8 mouse cellular contexts compared by ENCODE assay signal in genomic region chr5:140647031-140647760, GRCm38 (mm10). TPM values are rescaled to one million over a fixed set of nuclear protein-coding genes. Genes with fewer than 3 reads are reported as not detected.
DNase-seq lines count a peak whose midpoint lies in the region; ATAC-seq and TF ChIP-seq lines count a peak whose summit lies in the region.

No protein-coding gene starts in this region.

- 0 out of 2 replicates have a peak overlapping the region, but pooled peaks have one; percentile 10 for H3K9ac ChIP-seq in liver, adult 2 months (ENCODE audit: low read depth, low read length)
- H3K9ac ChIP-seq in forebrain, embryonic 11.5 days (ENCODE audit: low read length): peak overlapping the region; percentile 100
- H3K9ac ChIP-seq in limb, embryonic 14.5 days (ENCODE audit: low read depth, low read length, severe bottlenecking): peak overlapping the region; percentile 98
- H3K9ac ChIP-seq in stomach, postnatal 0 days (ENCODE audit: low read length): peak overlapping the region; percentile 94

- no peak for TF ChIP-seq POLR2A in liver, adult 2 months (IDR thresholded peaks at IDR 0.05; ENCODE audit: extremely low read depth, insufficient read depth, low read length)
- no peak for TF ChIP-seq POLR2A in limb, embryonic 14.5 days (IDR thresholded peaks at IDR 0.05; ENCODE audit: borderline replicate concordance, extremely low read depth, insufficient read depth, insufficient read length)

- no peaks in the 10 kb centered on the region for H3K27me3 ChIP-seq in liver, adult 2 months (ENCODE audit: control insufficient read depth, insufficient read depth, low read length)
- H3K27me3 ChIP-seq in forebrain, embryonic 11.5 days (ENCODE audit: control insufficient read depth, insufficient read depth, low read length): no peaks in the 10 kb centered on the region
- no peaks in the 10 kb centered on the region for H3K27me3 ChIP-seq in limb, embryonic 14.5 days (ENCODE audit: control insufficient read depth, insufficient read depth, low read length)
- H3K27me3 ChIP-seq in stomach, postnatal 0 days (ENCODE audit: control insufficient read depth, insufficient read depth, low read length): no peaks in the 10 kb centered on the region

- no peak overlapping the region for H3K27ac ChIP-seq in liver, adult 2 months (replicated peaks; ENCODE audit: insufficient read depth, low read depth, low read length)
- H3K27ac ChIP-seq in forebrain, embryonic 11.5 days (ENCODE audit: low read depth, low read length): no peak overlapping the region
- H3K27ac ChIP-seq in limb, embryonic 14.5 days (replicated peaks; ENCODE audit: low read depth, low read length): 0 out of 2 replicates have a peak overlapping the region, but pooled peaks have one; percentile 79
- H3K27ac ChIP-seq in stomach, postnatal 0 days (replicated peaks): no peak overlapping the region

- no peaks in the 10 kb centered on the region for H3K9me3 ChIP-seq in forebrain, embryonic 11.5 days (ENCODE audit: control insufficient read depth, low read length)
- H3K9me3 ChIP-seq in limb, embryonic 14.5 days (ENCODE audit: control insufficient read depth, low read length): no peaks in the 10 kb centered on the region
- no peaks in the 10 kb centered on the region for H3K9me3 ChIP-seq in stomach, postnatal 0 days (ENCODE audit: control insufficient read depth, low read length)

- no peak for TF ChIP-seq CTCF in liver, adult 2 months (IDR thresholded peaks at IDR 0.05; ENCODE audit: low read depth, low read length)
- TF ChIP-seq CTCF in stomach, postnatal 0 days (IDR thresholded peaks at IDR 0.05; ENCODE audit: low read depth): no peak

- H3K4me2 ChIP-seq in forebrain, embryonic 11.5 days (ENCODE audit: low read depth, low read length, severe bottlenecking): peak overlapping the region; percentile 91
- peak overlapping the region; percentile 93 for H3K4me2 ChIP-seq in limb, embryonic 14.5 days (replicated peaks; ENCODE audit: low read depth, low read length, severe bottlenecking)
- H3K4me2 ChIP-seq in stomach, postnatal 0 days (replicated peaks; ENCODE audit: low read depth): peak overlapping the region; percentile 71

- H3K4me3 ChIP-seq in liver, adult 2 months (ENCODE audit: insufficient read depth, low read depth, low read length): no peak overlapping the region
- H3K4me3 ChIP-seq in forebrain, embryonic 11.5 days (ENCODE audit: low read depth, low read length): peak overlapping the region; percentile 97
- peak overlapping the region; percentile 95 for H3K4me3 ChIP-seq in limb, embryonic 14.5 days (replicated peaks; ENCODE audit: low read length)
- H3K4me3 ChIP-seq in stomach, postnatal 0 days (ENCODE audit: low read depth, low read length): peak overlapping the region; percentile 92

- H3K36me3 ChIP-seq in liver, adult 2 months (ENCODE audit: control insufficient read depth, insufficient read depth, low read length): no peaks in the 10 kb centered on the region
- peaks cover 6% of the 10 kb centered on the region; the same call in 1 of the 2 replicates for H3K36me3 ChIP-seq in forebrain, embryonic 11.5 days (ENCODE audit: control insufficient read depth, insufficient read depth, low read length)
- peaks cover 35% of the 10 kb centered on the region for H3K36me3 ChIP-seq in limb, embryonic 14.5 days (ENCODE audit: control insufficient read depth, insufficient read depth, low read length)
- no peaks in the 10 kb centered on the region; the same call in 1 of the 2 replicates for H3K36me3 ChIP-seq in stomach, postnatal 0 days (ENCODE audit: control insufficient read depth, insufficient read depth, low read length)

- no peak for ATAC-seq in forebrain, embryonic 11.5 days (replicated peaks; ENCODE audit: low FRiP score)
- no peak for ATAC-seq in limb, embryonic 14.5 days (ENCODE audit: low FRiP score, low read depth)
- no peak for ATAC-seq in stomach, postnatal 0 days (ENCODE audit: low FRiP score, low TSS enrichment)

- WGBS in liver, adult 2 months: 87% methylated on average over 13 of the region's 13 CpGs
- WGBS in forebrain, embryonic 11.5 days: 50% methylated on average over 13 of the region's 13 CpGs
- WGBS in limb, embryonic 14.5 days: 59% methylated on average over 13 of the region's 13 CpGs
- 55% methylated on average over 13 of the region's 13 CpGs for WGBS in stomach, postnatal 0 days

- no peaks in the 10 kb centered on the region for H3K79me2 ChIP-seq in liver, adult 2 months (ENCODE audit: control insufficient read depth, insufficient read depth, low read length)

- peak; percentile 44 for DNase-seq in adrenal gland, postnatal 10 days
- no peak for DNase-seq in adrenal gland, postnatal 4 days (ENCODE audit: low spot score in 2 of 2)
- DNase-seq in liver, adult 2 months (ENCODE audit: extremely low read depth, low read depth, low spot score): no peak
- DNase-seq in liver: no peak
- no peak for DNase-seq in forebrain, embryonic 11.5 days (ENCODE audit: low spot score)
- DNase-seq in limb, embryonic 14.5 days (ENCODE audit: low spot score): no peak
- no peak for DNase-seq in stomach, postnatal 0 days (ENCODE audit: low spot score)
- DNase-seq in gastrocnemius, adult 18-20 months (ENCODE audit: low spot score): no peak

- peaks cover 10% of the 10 kb centered on the region for H3K4me1 ChIP-seq in liver, adult 2 months (ENCODE audit: control insufficient read depth, insufficient read depth, low read length)
- H3K4me1 ChIP-seq in forebrain, embryonic 11.5 days (replicated peaks; ENCODE audit: control insufficient read depth, insufficient read depth, low read length): peaks cover 18% of the 10 kb centered on the region
- peaks cover 29% of the 10 kb centered on the region for H3K4me1 ChIP-seq in limb, embryonic 14.5 days (ENCODE audit: control insufficient read depth, insufficient read depth, low read length)
- peaks cover 5% of the 10 kb centered on the region for H3K4me1 ChIP-seq in stomach, postnatal 0 days (replicated peaks; ENCODE audit: control insufficient read depth, insufficient read depth)

- TF ChIP-seq EP300 in stomach, postnatal 0 days (optimal IDR thresholded peaks at IDR 0.05): no peak

RNA-seq across cellular contexts. Expression of gene Ttyh3, which starts 1.6 kb away (rescaled TPM):
- 100 to 1,000 TPM in 1 of 2 experiments, 10 to 100 TPM in 1; 79.8 to 108 TPM for total RNA-seq in adrenal gland, postnatal 10 days (2021)
- 100 to 1,000 TPM; 199 to 212 TPM for total RNA-seq in adrenal gland, postnatal 4 days (2021)
- 1.9 and 2.7 TPM in 2 replicates for total RNA-seq in liver, adult 2 months (2014; rRNA removed)
- polyA plus RNA-seq in liver, adult 2 months (2012; rRNA removed): 7.1 and 8.6 TPM in 2 replicates
- 83.3 and 91.5 TPM in 2 replicates for polyA plus RNA-seq in forebrain, embryonic 11.5 days (2014; fragmentation: Nextera tagmentation; extraction: Ambion mirVana)
- polyA plus RNA-seq in limb, embryonic 14.5 days (2012; rRNA removed): 118 and 180 TPM in 2 replicates
- polyA plus RNA-seq in limb, embryonic 14.5 days (2014; fragmentation: Nextera tagmentation; extraction: Ambion mirVana): 57.5 and 66.3 TPM in 2 replicates
- polyA plus RNA-seq in stomach, postnatal 0 days (2015; fragmentation: Nextera tagmentation; extraction: Ambion mirVana): 8.5 and 9.6 TPM in 2 replicates
- total RNA-seq in gastrocnemius, adult 18-20 months (2021): 1 to 10 TPM; 4.1 to 5.4 TPM

RNA-seq across cellular contexts. Expression of gene Lfng, which starts 40.1 kb away (rescaled TPM):
- 10 to 100 TPM; 18.2 to 24.6 TPM for total RNA-seq in adrenal gland, postnatal 10 days (2021)
- 10 to 100 TPM; 23.5 to 24.4 TPM for total RNA-seq in adrenal gland, postnatal 4 days (2021)
- total RNA-seq in liver, adult 2 months (2014; rRNA removed): 4.2 and 5.5 TPM in 2 replicates
- polyA plus RNA-seq in liver, adult 2 months (2012; rRNA removed): 9.2 and 9.5 TPM in 2 replicates
- polyA plus RNA-seq in forebrain, embryonic 11.5 days (2014; fragmentation: Nextera tagmentation; extraction: Ambion mirVana): 41.8 and 45.4 TPM in 2 replicates
- polyA plus RNA-seq in limb, embryonic 14.5 days (2012; rRNA removed): 38.9 and 48.2 TPM in 2 replicates
- polyA plus RNA-seq in limb, embryonic 14.5 days (2014; fragmentation: Nextera tagmentation; extraction: Ambion mirVana): 19.2 and 21.4 TPM in 2 replicates
- 11.1 and 11.4 TPM in 2 replicates for polyA plus RNA-seq in stomach, postnatal 0 days (2015; fragmentation: Nextera tagmentation; extraction: Ambion mirVana)
- total RNA-seq in gastrocnemius, adult 18-20 months (2021): 1 to 10 TPM; 3.3 to 3.5 TPM

RNA-seq across cellular contexts. Expression of gene Iqce, which starts 55.0 kb away (rescaled TPM):
- 10 to 100 TPM; 18.9 to 23.6 TPM for total RNA-seq in adrenal gland, postnatal 10 days (2021)
- 10 to 100 TPM; 40.3 to 41.3 TPM for total RNA-seq in adrenal gland, postnatal 4 days (2021)
- 2.3 and 2.4 TPM in 2 replicates for total RNA-seq in liver, adult 2 months (2014; rRNA removed)
- 3.8 and 5.5 TPM in 2 replicates for polyA plus RNA-seq in liver, adult 2 months (2012; rRNA removed)
- polyA plus RNA-seq in forebrain, embryonic 11.5 days (2014; fragmentation: Nextera tagmentation; extraction: Ambion mirVana): 28.6 and 31.0 TPM in 2 replicates
- 38.3 and 43.1 TPM in 2 replicates for polyA plus RNA-seq in limb, embryonic 14.5 days (2012; rRNA removed)
- 23.4 and 24.0 TPM in 2 replicates for polyA plus RNA-seq in limb, embryonic 14.5 days (2014; fragmentation: Nextera tagmentation; extraction: Ambion mirVana)
- polyA plus RNA-seq in stomach, postnatal 0 days (2015; fragmentation: Nextera tagmentation; extraction: Ambion mirVana): 5.6 and 6.0 TPM in 2 replicates
- 1 to 10 TPM; 1.6 to 2.2 TPM for total RNA-seq in gastrocnemius, adult 18-20 months (2021)

RNA-seq across cellular contexts. Expression of gene Brat1, which starts 57.6 kb away (rescaled TPM):
- 10 to 100 TPM; 15.4 to 17.0 TPM for total RNA-seq in adrenal gland, postnatal 10 days (2021)
- total RNA-seq in adrenal gland, postnatal 4 days (2021): 10 to 100 TPM; 23.9 to 24.2 TPM
- total RNA-seq in liver, adult 2 months (2014; rRNA removed): 5.5 and 6.1 TPM in 2 replicates
- 13.3 and 14.4 TPM in 2 replicates for polyA plus RNA-seq in liver, adult 2 months (2012; rRNA removed)
- 17.0 and 17.1 TPM in 2 replicates for polyA plus RNA-seq in forebrain, embryonic 11.5 days (2014; fragmentation: Nextera tagmentation; extraction: Ambion mirVana)
- 29.6 and 38.6 TPM in 2 replicates for polyA plus RNA-seq in limb, embryonic 14.5 days (2012; rRNA removed)
- 19.9 and 22.2 TPM in 2 replicates for polyA plus RNA-seq in limb, embryonic 14.5 days (2014; fragmentation: Nextera tagmentation; extraction: Ambion mirVana)
- polyA plus RNA-seq in stomach, postnatal 0 days (2015; fragmentation: Nextera tagmentation; extraction: Ambion mirVana): 8.2 and 8.5 TPM in 2 replicates
- 1 to 10 TPM; 4.5 to 5.3 TPM for total RNA-seq in gastrocnemius, adult 18-20 months (2021)

Comparison
In these comparisons a context has a peak if more than half of its experiments do, and no peak if none do; other contexts are left out.
1. H3K9ac ChIP-seq: peak in every context shown above with its lines; median percentile 100 in forebrain, embryonic 11.5 days; 98 in limb, embryonic 14.5 days; 94 in stomach, postnatal 0 days; 10 in liver, adult 2 months.
2. RNA of gene Ttyh3, which starts 1.6 kb away (total RNA-seq): 199 to 212 TPM in adrenal gland, postnatal 4 days and 79.8 to 108 TPM in adrenal gland, postnatal 10 days; 4.1 to 5.4 TPM in gastrocnemius, adult 18-20 months and 1.9 to 2.7 TPM in liver, adult 2 months; every median in the first group is over 10 times any median in the second.
3. Peak in every context shown above with its lines, with median percentiles within 50 percentile points of each other: H3K4me2 ChIP-seq.